Mouse (Mus musculus) liver, adult 2 months (tissue): ENCODE results near the gene Trpv6.

Experiments used
- CTCF ChIP-seq: fragments of 200-500 bp; IDR thresholded peaks from 2 replicates; pipeline ENCODE4 v1.5.1; 2011; ENCODE audit warnings: low read depth, low read length, control low read depth
- POLR2A ChIP-seq: fragments of 200-500 bp; IDR thresholded peaks from 2 replicates; pipeline ENCODE4 v1.6.1; 2011; ENCODE audit warnings: low read length, control low read depth; ENCODE audit not compliant: insufficient read depth; ENCODE audit errors: extremely low read depth

- TF ChIP-seq CTCF, result no peak
- no peak for TF ChIP-seq POLR2A
Measured at GRCm38 (mm10) chr6:41643227-41643626, 7.0 kb upstream of the Trpv6 start.
